Mouse (Mus musculus) stomach, postnatal 0 days (tissue): ENCODE measurements around the gene Tmprss4. TPM values are rescaled to one million over a fixed set of nuclear protein-coding genes. Genes with fewer than 3 reads are reported as not detected.

Experiments
- ATAC-seq: fragments of 200-750 bp; cut with Nextera tagmentation; 2 replicates; pipeline ENCODE4 v1.8.0; 2017; ENCODE audit not compliant: low FRiP score, low TSS enrichment
- DNase-seq: peaks from one replicate; pipeline ENCODE4 v3.0.0-alpha.2; 2016; ENCODE audit warnings: low spot score
- H3K27ac ChIP-seq: fragments of 300-500 bp; sonication (generic); replicated peaks from 2 replicates; pipeline ENCODE4 v1.5.1; 2014; ENCODE audit warnings: mild to moderate bottlenecking, control low read depth
- H3K27me3 ChIP-seq: fragments of 300-500 bp; sonication (generic); 2 replicates; pipeline ENCODE4 v1.6.1; 2014; ENCODE audit warnings: low read length; ENCODE audit not compliant: control insufficient read depth, insufficient read depth
- H3K36me3 ChIP-seq: fragments of 300-500 bp; sonication (generic); 2 replicates; pipeline ENCODE4 v1.6.1; 2014; ENCODE audit warnings: low read length, mixed read lengths; ENCODE audit not compliant: control insufficient read depth, insufficient read depth
- H3K4me1 ChIP-seq: fragments of 300-500 bp; sonication (generic); replicated peaks from 2 replicates; pipeline ENCODE4 v1.6.1; 2014; ENCODE audit warnings: antibody characterized with exemption; ENCODE audit not compliant: control insufficient read depth, insufficient read depth
- H3K4me2 ChIP-seq: fragments of 300-500 bp; sonication (generic); replicated peaks from 2 replicates; pipeline ENCODE4 v1.6.1; 2014; ENCODE audit warnings: low read depth, mild to moderate bottlenecking, control low read depth, moderate library complexity
- H3K4me3 ChIP-seq: fragments of 300-500 bp; sonication (generic); 2 replicates; pipeline ENCODE4 v1.5.1; 2014; ENCODE audit warnings: low read depth, low read length, control low read depth
- H3K9ac ChIP-seq: fragments of 300-500 bp; sonication (generic); 2 replicates; pipeline ENCODE4 v1.6.1; 2014; ENCODE audit warnings: mild to moderate bottlenecking, low read length, control low read depth, mixed read lengths
- H3K9me3 ChIP-seq: fragments of 300-500 bp; sonication (generic); 2 replicates; pipeline ENCODE4 v1.6.1; 2016; ENCODE audit warnings: low read length; ENCODE audit not compliant: control insufficient read depth
- CTCF ChIP-seq: IDR thresholded peaks from 2 replicates; pipeline ENCODE4 v1.5.1; 2016; ENCODE audit warnings: antibody characterized with exemption, low read depth, mild to moderate bottlenecking, moderate library complexity
- EP300 ChIP-seq: optimal IDR thresholded peaks from 2 replicates; pipeline ENCODE3; 2016; ENCODE audit warnings: antibody characterized with exemption
- WGBS: fragments of 180-500 bp; shearing (Covaris S2); extraction: QIAGEN DNeasy Blood & Tissue Kit; methylation state at CpG from one replicate; pipeline ENCODE4 v1.1.7; 2014; 5-methylcytosine and 5-hydroxymethylcytosine counted together
- polyA plus RNA-seq: library from polyadenylated mRNA; unstranded; fragments of >200 nt; fragmentation: Nextera tagmentation; extraction: Ambion mirVana; gene quantifications from 2 replicates; pipeline ENCODE4 v1.2.1, GENCODE M21; 2015

The Tmprss4 gene
- polyA plus RNA-seq, 1 experiment from 2014 or later = 25.3 TPM

- no peak for ATAC-seq
- no peaks in the 10 kb centered on the region for H3K4me1 ChIP-seq
These were observed 78.7 kb downstream of the Tmprss4 start for GRCm38 (mm10) chr9:45125211-45125610.

More at GRCm38 (mm10) chr9:45125211-45125610, 78.7 kb downstream of the Tmprss4 start:
- Histone ChIP-seq H3K9me3 (no peaks in the 10 kb centered on the region), H3K9ac (no peak overlapping the region), H3K4me2 (no peak overlapping the region), H3K36me3 (no peaks in the 10 kb centered on the region), H3K27me3 (no peaks in the 10 kb centered on the region), H3K27ac (no peak overlapping the region), H3K4me3 (no peak overlapping the region)
- DNase-seq = no peak
- TF ChIP-seq EP300 (no peak), CTCF (no peak)
- 90% methylated on average over 14 of the region's 14 CpGs for WGBS

Other genes with a start within 250 kb of the Tmprss4 start
- 11.7 and 14.3 TPM in 2 replicates for gene Ube4a, start 238.5 kb downstream of the Tmprss4 start, polyA plus RNA-seq
- 0.16 and 0.39 TPM in 2 replicates for gene Cd3g, start 223.7 kb downstream of the Tmprss4 start, polyA plus RNA-seq
- 0.15 TPM in 1 of 2 replicates, not detected in the other for gene Cd3d, start 222.3 kb downstream of the Tmprss4 start, polyA plus RNA-seq
- gene Cd3e, start 194.5 kb downstream of the Tmprss4 start, polyA plus RNA-seq = 0.18 TPM in 1 of 2 replicates, not detected in the other
- 38.1 and 45.4 TPM in 2 replicates for gene Mpzl2, start 164.3 kb downstream of the Tmprss4 start, polyA plus RNA-seq
- 30.8 and 31.6 TPM in 2 replicates for gene Mpzl3, start 148.9 kb downstream of the Tmprss4 start, polyA plus RNA-seq
- 3.4 and 3.5 TPM in 2 replicates for gene Jaml, start 124.9 kb downstream of the Tmprss4 start, polyA plus RNA-seq
- 0.84 and 0.94 TPM in 2 replicates for gene Scn2b, start 86.3 kb downstream of the Tmprss4 start, polyA plus RNA-seq
- gene Scn4b, start 65.7 kb downstream of the Tmprss4 start, polyA plus RNA-seq = 0.11 TPM in 2 replicates
- gene BC049352, start 22.1 kb downstream of the Tmprss4 start, polyA plus RNA-seq = 0.11 and 0.12 TPM in 2 replicates
- 1.0 and 1.1 TPM in 2 replicates for gene Il10ra, start 65.1 kb upstream of the Tmprss4 start, polyA plus RNA-seq
- 33.1 and 33.6 TPM in 2 replicates for gene Tmprss13, start 115.0 kb upstream of the Tmprss4 start, polyA plus RNA-seq
- gene Fxyd6, start 166.1 kb upstream of the Tmprss4 start, polyA plus RNA-seq = 50.3 and 66.9 TPM in 2 replicates
- gene Fxyd2, start 195.6 kb upstream of the Tmprss4 start, polyA plus RNA-seq = 1.3 and 2.2 TPM in 2 replicates
- 0.17 and 0.23 TPM in 2 replicates for gene Dscaml1, start 222.5 kb upstream of the Tmprss4 start, polyA plus RNA-seq